Mouse (Mus musculus) right cerebral cortex, adult 18-20 months (tissue): ENCODE data around the gene Trib2.

ENCODE experiments used
- DNase-seq: peaks from one replicate; pipeline ENCODE4 v3.0.0; 2022; ENCODE audit warnings: mixed read lengths

Gene Trib2

DNA sequence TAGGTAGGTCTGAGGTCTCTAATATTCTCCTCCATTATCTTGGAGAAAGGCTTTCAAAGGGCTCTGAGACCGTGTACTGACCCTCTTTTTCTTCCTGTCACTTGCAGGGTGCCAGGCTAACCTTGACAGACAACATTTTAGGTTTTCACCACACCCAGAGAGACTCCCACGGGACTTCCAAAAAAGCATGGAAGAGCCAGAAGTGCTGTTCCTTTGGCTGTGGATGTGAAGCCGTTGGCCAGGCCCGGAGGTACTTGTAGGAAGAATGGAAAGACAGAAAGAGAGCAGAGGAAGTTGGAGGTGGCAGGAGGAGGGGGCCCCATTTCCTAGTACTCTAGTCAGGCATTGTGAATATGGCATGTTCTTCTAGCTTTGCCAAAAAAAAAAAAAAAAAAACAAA, 56.0 kb downstream of the Trib2 start:
- peak; percentile 50 for DNase-seq

DNA sequence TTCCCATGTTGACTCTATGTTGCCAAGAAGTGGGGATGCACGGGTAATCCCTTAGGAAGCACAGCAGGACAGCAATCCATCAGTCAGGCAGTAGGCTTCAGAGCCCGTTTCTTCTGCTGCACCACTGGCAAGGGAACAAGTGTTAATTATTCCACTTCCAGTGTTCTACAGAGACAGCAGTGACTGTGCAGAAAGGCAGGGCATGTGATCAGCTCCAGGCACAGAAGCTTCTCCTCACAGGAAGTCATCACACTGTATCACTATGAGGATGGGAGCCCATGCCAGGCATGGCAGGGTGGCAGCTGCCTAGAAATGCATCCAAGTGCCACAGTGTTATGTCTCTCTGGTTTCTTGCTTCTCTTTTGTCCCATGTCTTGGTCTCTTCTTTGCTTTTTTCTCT, 57.9 kb downstream of the Trib2 start:
- DNase-seq: peak; percentile 88

DNA sequence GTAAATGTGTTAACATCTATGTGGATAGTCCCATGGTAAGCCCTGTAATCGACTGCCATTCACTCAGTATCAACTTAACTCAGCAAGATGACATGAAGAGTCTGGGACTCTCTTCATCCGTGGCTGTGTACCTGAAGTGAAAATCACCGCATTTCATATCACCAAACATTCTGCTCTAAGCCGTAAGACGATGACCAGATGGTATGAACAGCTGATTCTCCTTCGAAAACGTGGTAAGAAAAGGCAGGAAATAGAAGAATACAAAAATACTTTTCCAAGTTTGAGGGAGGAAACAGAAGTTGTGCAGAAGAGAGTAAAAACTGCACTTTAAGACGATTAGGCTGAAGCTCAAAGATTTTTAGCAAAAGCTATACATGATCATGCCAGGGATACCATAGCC, 59.4 kb downstream of the Trib2 start:
- DNase-seq: peak; percentile 44

DNA sequence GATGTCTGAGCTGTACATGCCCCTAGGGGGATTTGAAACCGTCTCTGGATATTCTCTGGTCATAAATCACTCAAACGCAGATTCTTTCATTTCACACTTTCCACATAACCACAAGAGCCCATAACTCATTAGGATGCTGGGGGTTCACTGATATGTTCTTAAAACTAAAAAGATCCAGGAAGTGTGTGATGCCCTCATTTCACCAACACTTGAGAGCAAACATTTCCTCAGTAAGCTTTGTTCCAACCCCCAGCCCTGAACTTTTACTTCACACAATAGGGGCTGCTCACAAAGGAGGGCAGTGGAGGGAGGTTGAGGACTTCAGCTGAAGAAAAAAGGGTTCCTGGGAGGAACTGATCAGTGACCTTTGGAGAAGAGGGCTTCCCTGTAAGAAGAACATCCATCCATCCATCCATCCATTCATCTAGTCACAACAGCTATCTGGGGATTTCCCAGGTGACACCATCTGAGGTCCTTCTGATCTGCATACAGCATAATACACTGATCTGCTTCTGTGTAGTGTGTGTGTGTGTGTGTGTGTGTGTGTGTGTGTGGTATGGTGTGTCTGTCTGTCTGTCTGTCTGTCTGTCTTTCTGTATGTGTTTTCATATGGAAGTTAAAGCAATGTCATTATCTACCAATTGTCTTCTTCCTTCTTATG, 61.6 kb downstream of the Trib2 start:
- DNase-seq: no peak

DNA sequence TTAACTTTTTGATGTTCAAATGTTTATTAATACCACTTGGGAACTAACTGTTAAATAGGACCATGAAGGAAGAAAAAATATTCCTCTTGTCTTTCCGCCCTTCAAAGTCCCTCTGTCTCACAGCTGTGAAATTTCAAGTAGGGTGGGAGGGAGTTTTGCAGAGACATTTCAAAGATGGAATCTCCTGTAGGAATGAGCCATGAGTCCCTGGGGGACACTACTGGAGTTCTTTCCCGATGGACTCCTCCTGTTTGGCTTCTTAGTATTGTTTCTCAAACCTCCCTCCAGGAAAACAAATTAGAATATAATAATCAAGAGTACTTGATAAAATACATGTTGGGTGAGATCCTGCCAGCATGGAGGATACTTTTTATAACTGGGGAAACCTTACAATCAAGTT, 62.1 kb downstream of the Trib2 start:
- DNase-seq: no peak

DNA sequence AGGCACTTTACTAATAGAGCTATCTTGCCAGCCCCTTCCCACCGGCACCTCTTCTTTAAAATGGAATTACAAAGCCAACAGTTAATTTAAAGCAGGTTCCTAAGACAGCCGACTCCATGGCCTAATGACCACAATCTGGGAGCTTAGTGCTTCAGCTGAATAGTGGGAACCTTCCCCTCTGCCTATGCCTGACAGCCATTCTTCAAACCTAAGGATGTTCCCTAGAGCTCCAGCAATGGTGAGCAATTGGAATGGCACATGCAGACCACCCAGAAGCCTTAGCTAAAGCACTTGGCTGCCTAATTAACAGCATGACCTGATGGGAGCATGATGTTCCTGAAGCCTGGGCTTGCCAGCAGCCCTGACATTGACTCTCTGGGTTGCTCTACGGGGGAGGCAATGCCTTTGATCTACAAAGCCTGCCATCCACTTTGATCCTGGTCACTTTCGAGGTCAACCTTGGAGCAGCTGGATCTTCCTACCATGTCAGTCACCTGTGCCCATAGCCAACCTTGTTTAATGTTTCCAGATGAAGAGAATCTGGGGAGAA, 67.0 kb downstream of the Trib2 start:
- DNase-seq: no peak

DNA sequence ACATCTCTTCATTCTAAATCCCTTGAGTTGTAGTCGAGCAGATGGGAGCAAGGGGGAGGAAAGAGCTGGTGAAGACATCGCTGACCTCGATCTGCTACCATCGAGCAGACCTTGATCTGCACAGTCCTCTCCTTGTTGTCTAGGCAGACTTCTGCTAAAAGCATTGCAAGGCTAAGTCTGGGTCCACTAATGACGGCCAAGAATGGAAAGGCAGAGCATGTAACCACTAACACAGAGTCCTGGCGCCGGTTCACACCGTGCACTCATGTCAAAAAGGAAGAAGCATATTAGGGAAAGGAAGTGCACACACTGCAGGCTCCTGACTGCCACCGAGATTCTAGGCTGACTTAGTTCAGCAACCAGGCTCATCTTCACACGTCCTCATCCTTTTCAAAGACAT, 71.0 kb downstream of the Trib2 start:
- peak; percentile 2 for DNase-seq
